ENCODE assay signal across 21 mouse cellular contexts in genomic region chr6:115260507-115260906, GRCm38 (mm10). TPM values are rescaled to one million over a fixed set of nuclear protein-coding genes. Genes with fewer than 3 reads are reported as not detected.
DNase-seq lines count a peak whose midpoint lies in the region; TF ChIP-seq lines count a peak whose summit lies in the region.
"Had no signal": no experiment of that assay in that cellular context is flagged by ENCODE, and none has a peak within 500 bp of the region (broad histone marks: within the 10 kb centered on the region; RNA-seq: fewer than 3 reads in every experiment).

No protein-coding gene starts in this region.

- no peak for TF ChIP-seq CTCF in layer of hippocampus, adult 2 months (conservative IDR thresholded peaks at IDR 0.05)

- DNase-seq in cerebellum, adult 11-12 months = peak; percentile 64
- DNase-seq in cerebellum, postnatal 4 days (ENCODE audit: low spot score in 2 of 2) = no peak
- no peak for DNase-seq in layer of hippocampus, adult 2 months (ENCODE audit: low spot score in 2 of 2)
- no peak for DNase-seq in layer of hippocampus, adult 18-20 months (ENCODE audit: low spot score in 2 of 2)
- peak; percentile 61 for DNase-seq in cerebellum, adult 9-11 months
- no peak for DNase-seq in left cerebral cortex, postnatal 25 days (ENCODE audit: low spot score in 2 of 2)
- no peak for DNase-seq in gastrocnemius, adult 18-20 months (ENCODE audit: low spot score)
- DNase-seq: adrenal gland, postnatal 10 days; gastrocnemius, postnatal 10 days; heart, adult 2 months; heart, postnatal 14 days had no signal

- H3K4me3 ChIP-seq in layer of hippocampus, adult 2 months = no peak overlapping the region
- H3K4me3 ChIP-seq: embryonic facial prominence, embryonic 12.5 days; forebrain, embryonic 15.5 days; heart, adult 2 months; heart, embryonic 15.5 days; hindbrain, embryonic 10.5 days; intestine, embryonic 15.5 days had no signal

- intact Hi-C loops in left cerebral cortex, postnatal 25 days (cut with DNase I) = no loop called here

- H3K27ac ChIP-seq in layer of hippocampus, adult 2 months = peak overlapping the region; percentile 19; the same call in 1 of the 2 replicates
- H3K27ac ChIP-seq: embryonic facial prominence, embryonic 12.5 days; forebrain, embryonic 15.5 days; heart, adult 2 months; heart, embryonic 15.5 days; hindbrain, embryonic 10.5 days; hindbrain, embryonic 14.5 days; intestine, embryonic 15.5 days had no signal

RNA-seq across cellular contexts. Expression of gene Timp4, which starts 8.5 kb away (rescaled TPM):
- 10 to 100 TPM; 19.4 to 22.6 TPM for total RNA-seq in layer of hippocampus, adult 2 months (2021)
- total RNA-seq in layer of hippocampus, adult 18-20 months (2021) = 10 to 100 TPM; 19.9 to 22.0 TPM
- total RNA-seq in left cerebral cortex, postnatal 25 days (2021) = 10 to 100 TPM; 16.2 to 21.2 TPM
- 10 to 100 TPM; 20.1 to 24.4 TPM for total RNA-seq in gastrocnemius, adult 18-20 months (2021)
- total RNA-seq: common myeloid progenitor, adult 5-6 weeks; MEL had no signal

RNA-seq across cellular contexts. Expression of gene Gm17482, which starts 33.4 kb away (rescaled TPM):
- not detected for total RNA-seq in layer of hippocampus, adult 2 months (2021)
- not detected for total RNA-seq in layer of hippocampus, adult 18-20 months (2021)
- total RNA-seq in left cerebral cortex, postnatal 25 days (2021) = not detected
- total RNA-seq in gastrocnemius, adult 18-20 months (2021) = not detected
- total RNA-seq: adrenal gland, postnatal 10 days; adrenal gland, postnatal 4 days; common myeloid progenitor, adult 5-6 weeks; gastrocnemius, postnatal 10 days; gastrocnemius, postnatal 4 days; heart, adult 2 months; heart, postnatal 14 days; MEL had no signal

Comparison
In these comparisons a context has a peak if more than half of its experiments do, and no peak if none do; other contexts are left out.
1. DNase-seq: peak in cerebellum, adult 11-12 months (single experiment) and cerebellum, adult 9-11 months (single experiment); none in cerebellum, postnatal 4 days (0 of 2), layer of hippocampus, adult 2 months (0 of 2), layer of hippocampus, adult 18-20 months (0 of 2), left cerebral cortex, postnatal 25 days (0 of 2) and gastrocnemius, adult 18-20 months (single experiment).